Mouse (Mus musculus) NIH3T3 (cell line): Measurements from ENCODE around the gene Rtf2.

ENCODE experiments used
- DNase-seq: peaks from one replicate; pipeline ENCODE4 v3.0.0-alpha.2; 2012; ENCODE audit warnings: low read depth

Gene Rtf2

DNA sequence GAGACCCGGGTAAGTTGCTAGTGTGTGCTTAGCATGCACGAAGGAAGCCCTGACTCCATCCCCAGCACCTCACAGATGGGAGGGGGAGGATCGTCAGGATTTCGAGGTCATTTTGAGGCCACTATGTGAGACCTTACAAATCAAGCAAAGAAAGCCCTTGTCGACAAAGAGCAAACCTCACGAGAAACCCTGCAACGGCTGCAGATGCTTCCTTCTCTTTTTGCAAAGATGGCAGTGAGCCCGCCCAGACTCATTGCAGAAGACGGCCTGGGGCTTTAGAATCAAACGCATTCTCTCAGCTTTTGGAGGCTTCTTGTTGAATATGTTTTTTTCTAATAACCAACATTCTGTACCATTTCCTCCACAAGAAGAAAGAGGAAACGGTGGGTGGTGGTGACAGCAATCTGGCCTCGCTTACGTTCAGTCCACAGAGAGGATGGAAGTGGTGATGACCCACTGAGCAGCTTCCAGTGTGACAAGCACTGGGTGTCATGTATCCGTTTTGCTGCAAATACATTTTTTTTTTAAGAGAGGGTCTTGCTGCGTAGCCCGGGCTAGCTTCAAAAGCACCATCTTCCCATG lies 2.9 kb upstream of the Rtf2 start:
- no peak for DNase-seq

DNA sequence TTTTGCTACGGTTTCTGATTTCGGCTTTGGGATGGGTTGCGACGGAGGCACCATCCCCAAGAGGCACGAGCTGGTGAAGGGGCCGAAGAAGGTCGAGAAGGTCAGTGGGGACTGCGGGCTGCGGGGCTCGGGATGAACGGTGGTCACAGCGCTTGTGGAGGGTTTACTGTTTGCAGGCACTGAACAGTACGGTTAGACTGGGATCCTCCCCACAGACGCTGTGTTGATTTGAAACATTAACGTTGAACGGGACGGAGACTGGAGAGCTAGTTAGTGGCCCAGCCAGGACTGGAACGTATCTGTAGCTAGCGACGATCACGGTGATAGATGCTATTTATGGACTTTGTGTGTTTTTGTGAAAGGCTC lies 267 bp downstream of the Rtf2 start:
- DNase-seq: no peak

DNA sequence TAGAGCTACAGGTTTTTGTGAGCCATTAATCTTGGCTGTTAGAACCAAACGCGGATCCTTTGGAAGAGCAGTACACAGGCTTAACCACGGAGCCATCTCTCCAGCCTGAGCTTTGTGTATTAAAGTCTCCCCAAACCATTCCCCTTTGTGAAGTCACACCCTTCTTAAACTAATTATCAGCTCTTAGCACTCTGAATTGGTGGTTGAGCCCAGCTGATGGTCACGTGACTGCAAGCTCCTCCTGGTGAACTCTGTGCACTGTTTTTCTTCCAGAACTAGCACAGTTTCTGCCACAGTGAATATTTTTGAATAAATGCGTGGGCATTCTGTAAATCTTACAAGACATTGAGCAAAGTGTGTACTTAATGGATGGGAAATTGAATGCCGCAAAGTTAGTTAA lies 820 bp downstream of the Rtf2 start:
- DNase-seq: peak; percentile 51

DNA sequence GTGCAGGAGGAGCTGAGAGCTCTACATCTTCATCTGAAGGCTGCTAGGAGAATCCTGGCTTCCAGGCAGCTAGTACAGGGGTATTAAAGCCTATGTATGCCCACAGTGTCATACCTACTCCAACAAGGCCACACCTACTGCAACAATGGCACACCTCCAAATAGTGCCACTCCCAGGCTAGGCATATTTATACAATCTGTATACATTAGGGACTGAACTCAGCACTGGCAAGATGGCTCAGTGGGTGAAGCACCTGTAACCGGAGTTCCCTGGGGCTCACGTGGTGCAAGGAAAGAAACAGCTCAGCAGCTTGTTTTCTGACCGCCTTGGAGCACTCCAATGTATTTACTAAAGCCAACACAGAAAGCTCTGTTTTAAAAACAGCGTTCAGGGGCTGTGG lies 5.3 kb downstream of the Rtf2 start:
- DNase-seq: no peak

DNA sequence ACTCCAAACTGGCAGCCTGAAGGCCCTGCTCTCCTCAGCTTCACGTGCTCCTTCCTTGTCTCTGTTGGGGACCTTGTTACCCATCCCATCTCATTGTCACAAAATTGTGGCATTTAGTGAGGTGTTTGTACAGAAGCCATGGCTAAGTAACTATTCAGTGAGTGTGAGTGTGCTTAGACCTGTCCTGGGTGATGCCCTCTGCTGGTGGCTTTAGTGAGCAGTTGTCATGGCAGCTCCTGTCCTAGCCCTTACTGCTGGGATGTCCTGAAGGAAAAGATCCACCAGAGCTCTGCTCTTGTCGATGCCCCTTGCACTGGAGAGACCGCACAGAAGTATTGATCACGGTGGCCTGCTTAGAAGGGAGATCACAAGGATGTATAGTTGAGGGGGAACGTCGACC lies 7.0 kb downstream of the Rtf2 start:
- DNase-seq: peak; percentile 36

DNA sequence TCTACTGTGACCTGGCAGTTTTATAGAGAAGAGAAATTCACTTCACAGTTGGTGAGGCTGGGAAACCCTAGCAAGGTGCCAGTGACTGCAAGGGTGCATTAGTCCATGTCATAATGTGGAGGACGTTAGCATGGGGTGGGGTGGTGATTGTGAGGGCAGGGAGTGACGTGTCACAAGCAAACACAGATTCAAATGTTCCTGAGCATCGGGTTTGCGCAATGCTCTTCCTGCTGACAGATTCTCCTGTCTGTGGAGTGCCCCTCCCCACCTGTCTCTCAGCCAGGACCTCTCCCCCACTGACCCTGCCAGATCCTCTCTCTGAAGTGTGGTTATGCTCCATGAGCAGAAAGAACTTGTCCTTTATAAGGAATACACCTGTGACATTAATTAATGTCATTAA lies 8.0 kb downstream of the Rtf2 start:
- no peak for DNase-seq

DNA sequence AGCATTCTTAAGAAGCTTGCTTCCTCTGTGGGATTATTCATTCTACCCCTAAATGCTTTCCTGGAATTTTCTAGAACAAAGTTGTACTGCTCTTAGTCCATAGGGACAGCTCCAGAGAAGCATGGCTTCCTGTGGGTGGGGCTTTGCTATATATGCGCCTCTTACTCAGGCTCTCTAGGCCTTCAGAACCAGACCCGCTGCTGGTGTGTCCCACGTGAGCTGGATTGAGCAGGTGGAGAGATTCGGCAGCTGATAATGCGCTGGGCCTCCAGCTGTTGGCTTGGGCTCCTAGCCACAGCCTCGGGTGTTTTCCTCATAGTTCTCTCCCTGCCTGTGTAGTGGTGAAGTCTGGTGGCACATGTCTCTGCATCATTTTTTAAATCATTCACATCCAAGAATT lies 10.3 kb downstream of the Rtf2 start:
- no peak for DNase-seq

DNA sequence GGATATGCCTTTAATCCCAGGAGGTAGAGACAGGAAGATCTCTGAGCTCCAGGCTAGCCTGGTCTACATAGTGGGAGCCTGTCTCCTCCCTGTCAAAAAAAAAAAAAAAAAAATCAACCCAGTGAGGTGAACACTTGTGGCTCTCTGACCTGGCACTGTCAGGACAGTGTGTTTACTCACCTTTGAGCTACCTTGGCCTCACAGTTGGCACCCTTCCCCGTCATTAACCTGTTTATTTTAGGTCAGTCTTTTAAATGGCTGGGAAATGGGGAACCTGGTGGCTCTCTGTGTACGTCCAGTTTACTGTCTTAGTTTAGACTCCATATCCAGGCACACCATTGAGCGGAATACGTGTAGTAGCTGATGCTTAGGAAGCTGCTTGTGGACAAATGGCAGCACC lies 11.7 kb downstream of the Rtf2 start:
- DNase-seq: no peak

DNA sequence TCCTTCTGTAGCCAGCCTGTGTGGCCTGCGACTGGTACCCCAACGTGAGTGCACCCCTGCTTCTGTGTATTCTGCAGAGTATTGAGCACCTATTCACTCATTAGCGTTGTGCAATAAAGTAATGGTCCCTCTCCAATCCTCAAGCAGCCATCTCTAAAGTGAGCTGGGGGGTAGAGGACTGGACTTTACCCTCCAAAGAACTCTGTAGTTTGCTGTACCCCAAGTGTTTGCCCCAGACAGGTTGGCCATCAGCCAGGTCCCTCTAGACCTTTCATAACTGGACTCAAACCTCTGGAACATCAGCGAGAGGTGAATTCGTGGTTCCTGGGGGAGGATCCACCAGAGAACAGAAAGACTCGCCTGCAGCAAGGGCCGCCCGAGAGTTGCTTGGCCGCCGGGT lies 12.1 kb downstream of the Rtf2 start:
- no peak for DNase-seq

DNA sequence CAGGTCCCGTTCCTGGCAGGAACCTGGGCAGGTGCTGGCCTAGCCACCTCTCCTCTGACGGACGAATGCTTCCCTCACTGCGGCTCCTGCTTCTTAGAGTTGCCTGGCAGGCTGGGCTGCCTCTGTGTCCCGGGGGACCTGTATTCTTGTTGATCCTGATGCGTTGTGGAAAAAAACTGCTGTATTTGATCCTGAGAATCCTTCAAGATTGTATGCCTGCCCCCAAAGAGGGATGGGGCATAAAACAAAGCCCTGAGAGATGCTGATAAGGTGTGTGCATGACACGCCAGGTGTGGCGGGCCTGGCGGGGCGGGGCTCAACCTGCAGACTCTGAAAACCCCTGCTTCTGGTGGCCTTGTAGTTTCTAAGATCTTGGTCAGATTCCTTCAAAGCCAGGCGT lies 18.1 kb downstream of the Rtf2 start, which contains the start of gene Gcnt7:
Gene Gcnt7 (minus strand): TSS at position 101 of the 400 bp plus-strand sequence.
- no peak for DNase-seq

DNA sequence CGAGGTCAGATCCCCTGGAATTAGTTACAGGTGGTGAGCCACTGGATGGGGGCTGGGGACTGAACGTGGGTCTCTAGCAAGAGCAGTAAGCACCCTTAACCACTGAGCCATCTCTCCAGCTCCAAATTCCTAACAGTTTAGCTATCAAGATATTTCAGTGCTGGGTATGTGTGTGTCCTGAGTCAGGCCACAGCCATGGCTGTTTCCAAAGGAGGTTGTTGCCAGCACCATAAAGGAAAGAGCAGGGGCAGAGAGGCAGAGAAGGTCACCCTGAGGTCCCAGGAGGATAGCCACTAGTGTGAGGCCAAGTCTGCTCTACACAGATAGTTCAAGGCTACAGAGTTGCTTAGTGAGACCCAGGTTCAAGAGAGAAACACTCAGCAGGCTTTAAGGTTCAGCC lies 20.3 kb downstream of the Rtf2 start:
- peak; percentile 66 for DNase-seq

DNA sequence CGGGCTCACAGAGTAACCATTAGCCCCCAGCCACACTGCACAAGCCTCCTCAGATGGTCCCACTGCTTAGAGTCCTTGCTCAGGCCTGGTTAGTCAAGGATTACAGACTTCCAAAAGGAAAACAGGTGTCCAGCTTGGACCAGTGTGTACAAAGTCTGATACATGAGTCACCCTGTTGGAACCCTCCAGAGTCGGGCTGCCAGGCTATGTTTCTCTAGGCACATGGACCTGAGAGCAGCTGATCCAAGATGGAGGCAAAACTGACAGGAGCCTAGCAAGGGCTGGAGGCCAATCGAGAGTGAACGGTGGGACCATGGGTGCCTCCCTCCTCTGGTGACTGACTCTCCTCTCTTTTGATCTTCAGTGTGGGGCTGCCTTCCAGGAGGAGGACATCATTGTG lies 22.5 kb downstream of the Rtf2 start:
- peak; percentile 55 for DNase-seq

DNA sequence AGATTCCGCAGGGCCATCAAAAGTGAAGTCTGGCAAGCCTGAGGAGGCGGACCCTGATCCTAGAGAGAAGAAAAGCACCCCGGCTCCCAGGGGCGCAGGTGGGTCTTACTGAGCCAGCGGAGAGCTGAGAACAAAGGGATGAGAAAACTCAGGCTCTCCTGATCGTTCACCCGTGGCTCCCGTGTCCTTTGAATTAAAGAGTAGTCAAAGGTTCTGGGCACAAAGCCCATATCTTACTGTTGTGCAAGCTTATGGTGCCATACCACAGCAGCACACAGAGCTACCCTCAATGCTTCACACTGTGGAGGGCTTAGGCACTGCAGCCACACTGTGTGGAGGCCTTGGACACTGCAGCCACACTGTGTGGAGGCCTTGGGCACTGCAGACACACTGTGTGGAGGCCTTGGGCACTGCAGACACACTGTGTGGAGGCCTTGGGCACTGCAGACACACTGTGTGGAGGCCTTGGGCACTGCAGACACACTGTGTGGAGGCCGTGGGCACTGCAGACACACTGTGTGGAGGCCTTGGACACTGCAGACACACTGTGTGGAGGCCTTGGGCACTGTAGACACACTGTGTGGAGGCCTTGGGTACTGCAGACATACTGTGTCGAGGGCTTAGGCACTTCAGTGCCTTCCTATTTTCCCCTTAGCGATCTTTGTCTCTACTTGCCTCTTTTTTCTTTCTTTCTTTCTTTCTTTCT lies 26.2 kb downstream of the Rtf2 start:
- DNase-seq: peak; percentile 24

DNA sequence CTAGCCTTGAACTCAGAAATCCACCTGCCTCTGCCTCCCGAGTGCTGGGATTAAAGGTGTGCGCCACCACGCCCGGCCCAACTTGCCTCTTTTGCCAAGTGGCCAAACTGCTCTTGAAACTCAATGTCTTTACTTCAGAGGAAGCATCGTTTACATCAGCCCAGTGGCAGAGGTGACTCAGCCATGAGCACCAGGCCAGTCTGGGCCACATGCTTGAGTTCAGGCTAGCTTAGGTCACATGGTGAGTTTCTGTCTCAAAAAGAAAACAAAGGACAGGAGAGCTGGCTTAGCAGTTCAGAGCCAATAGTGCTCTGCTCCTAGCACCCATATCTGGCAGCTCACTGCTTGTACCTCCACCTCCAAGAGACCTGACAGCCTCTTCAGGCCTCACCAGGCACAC lies 26.9 kb downstream of the Rtf2 start:
- DNase-seq: no peak

DNA sequence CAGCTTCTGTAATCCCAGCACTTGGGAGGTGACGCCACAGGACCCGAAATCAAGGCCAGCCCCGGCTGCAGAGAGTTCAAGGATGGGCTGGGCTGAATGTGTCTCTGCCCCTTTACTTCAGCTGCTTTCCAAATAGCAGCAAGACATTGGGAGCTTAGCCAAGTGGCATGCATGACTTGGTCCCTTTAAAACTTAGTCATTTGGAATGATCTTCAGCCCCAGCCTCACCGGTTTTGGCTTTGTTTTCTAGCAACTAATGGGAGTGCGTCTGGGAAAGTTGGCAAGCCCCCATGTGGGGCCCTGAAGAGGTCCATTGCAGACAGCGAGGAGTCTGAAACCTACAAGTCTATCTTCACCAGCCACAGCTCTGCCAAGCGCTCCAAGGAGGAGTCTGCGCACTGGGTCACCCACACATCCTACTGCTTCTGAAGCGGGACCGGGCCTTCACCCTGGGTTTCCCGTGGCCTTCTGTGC lies 28.0 kb downstream of the Rtf2 start:
- DNase-seq: peak; percentile 47

DNA sequence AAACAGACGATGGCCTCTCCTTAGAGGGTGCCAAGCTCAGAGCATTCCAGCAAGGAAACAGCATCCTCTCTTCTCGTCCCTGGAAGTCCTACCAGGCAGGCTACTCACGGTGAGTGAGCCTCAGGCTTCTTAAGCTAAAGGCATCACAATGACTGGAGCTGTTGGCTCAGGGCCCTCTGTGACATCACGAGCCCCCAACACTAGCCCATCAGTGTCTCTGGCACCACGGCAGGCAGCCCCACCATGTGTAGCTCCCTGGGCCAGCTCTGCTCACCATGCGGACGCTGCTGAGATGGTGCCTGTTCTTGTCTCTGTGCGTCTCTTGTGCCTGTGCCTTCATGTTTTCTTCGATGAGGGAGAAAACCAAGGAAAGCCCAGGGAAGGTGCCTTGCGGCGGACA lies 32.0 kb downstream of the Rtf2 start, which contains the start of gene Fam209:
Gene Fam209 (plus strand): TSS at position 203 of the 400 bp plus-strand sequence.
- DNase-seq: no peak

DNA sequence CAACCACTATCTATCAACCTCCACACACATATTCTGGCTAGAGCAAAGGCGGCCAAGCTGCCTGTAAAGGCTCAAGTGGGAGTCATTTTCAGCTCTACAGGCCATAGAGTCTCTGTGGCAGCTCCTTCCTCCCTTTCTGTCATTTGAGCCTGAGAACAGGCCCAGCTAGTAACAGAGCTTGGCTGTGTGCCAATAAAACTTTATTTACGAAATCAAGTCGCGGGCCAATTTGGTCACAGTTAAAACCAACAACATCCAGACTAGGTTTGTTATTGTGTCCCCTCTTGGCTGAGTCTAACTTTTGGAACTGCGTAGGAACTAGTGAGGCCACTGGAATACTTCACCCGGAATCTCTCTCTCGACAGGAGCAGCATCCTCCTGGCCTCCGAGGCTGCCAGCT lies 33.2 kb downstream of the Rtf2 start:
- DNase-seq: peak; percentile 20

DNA sequence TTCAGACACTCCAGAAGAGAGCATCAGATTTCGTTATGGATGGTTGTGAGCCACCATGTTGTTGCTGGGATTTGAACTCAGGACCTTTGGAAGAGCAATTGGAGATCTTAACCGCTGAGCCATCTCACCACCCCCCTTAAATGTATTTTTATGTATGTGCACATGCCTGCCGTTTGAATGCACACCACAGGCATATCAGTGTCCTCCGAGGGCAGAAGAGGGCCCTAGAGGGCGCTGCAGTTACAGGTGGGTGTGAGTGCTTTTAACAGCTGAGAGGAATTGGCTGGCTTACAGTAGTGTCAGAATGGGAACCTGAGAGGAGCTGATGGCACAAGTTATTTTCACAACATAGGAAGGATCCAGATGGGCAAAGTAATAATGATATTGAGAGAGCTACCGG lies 34.6 kb downstream of the Rtf2 start:
- peak; percentile 44 for DNase-seq

DNA sequence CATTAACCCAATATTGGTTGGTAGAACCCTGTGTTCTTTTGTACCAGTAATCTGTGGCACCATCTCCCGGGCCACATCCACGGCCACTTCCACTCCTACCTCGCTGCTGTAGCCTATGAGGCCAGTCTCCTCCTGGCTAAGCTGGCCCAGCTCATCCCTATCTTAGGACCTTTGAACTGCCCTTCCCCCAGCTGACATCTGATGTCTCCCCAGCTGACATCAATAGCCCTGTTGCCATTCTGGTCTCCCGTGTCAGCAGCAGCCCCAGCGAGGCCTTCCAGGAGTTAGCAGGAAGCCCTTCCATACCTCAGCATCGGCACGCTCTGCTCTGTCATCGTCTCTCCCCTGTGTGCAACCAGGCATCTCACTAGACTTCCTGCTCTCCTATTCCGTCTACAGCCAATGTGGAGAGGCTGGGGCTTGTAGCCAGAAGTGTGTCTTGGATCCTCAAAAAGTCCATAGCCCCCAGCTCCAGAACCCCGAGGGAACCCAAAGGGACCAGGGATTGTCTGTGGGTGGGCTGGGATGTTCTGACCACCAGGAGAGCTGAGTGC lies 36.4 kb downstream of the Rtf2 start:
- DNase-seq: no peak

DNA sequence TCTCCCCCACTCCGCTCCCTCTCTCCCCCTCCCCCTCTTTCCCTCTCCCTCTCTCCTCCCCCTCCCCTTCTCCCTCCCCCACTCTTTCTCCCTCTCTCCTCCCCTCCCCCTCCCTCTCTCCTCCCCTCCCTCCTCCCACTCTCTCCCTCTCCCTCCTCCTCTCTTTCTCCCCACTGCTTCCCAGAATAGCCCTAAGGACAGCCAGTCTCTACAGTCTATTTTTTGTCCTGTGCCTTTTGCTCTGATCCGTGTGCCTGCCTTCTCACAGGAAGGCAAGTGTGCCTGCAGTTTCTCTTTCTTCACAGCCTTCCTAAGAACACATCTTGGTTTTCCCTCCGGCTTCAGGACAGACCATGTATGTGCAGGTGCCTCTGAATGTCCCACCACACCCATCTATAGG lies 37.0 kb downstream of the Rtf2 start:
- no peak for DNase-seq

DNA sequence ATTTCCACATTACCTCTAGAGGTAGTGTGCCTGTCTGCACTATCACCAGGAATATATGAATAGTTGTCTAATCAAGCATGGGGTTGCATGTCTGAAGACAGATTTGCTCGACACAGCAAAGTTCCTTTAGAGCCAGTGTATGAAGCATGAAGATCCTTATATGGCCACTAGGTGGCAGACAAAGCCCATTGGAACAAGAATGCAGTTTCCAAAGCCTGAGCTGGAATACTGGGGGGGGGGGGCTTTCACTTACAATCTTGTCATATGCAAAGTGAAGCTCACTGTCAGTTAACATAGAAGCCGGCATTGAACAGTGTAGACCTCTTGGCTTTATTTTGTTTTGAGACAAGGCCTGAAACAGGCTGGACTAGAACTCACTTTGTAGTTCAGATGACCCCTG lies 37.5 kb downstream of the Rtf2 start:
- DNase-seq: peak; percentile 84

DNA sequence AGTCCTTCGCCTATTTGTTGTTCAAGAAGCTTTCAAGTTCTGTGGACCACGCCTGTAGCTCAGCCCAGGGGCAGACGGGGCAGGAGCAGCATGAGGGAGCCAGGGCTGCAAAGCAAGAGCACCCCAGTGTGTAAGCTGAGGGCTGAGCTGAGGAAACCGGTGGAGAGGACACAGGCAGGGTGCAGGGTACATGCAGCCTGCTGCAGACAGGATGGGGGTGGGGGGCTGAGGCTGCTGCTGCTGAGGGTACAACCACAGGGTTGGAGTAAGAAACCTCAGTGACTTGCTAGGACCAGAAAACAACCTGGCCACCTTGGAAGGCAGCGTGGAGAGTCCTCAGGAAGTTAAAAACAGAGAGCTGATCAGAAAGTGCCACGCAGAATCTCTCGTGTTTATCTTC lies 39.9 kb downstream of the Rtf2 start:
- no peak for DNase-seq

DNA sequence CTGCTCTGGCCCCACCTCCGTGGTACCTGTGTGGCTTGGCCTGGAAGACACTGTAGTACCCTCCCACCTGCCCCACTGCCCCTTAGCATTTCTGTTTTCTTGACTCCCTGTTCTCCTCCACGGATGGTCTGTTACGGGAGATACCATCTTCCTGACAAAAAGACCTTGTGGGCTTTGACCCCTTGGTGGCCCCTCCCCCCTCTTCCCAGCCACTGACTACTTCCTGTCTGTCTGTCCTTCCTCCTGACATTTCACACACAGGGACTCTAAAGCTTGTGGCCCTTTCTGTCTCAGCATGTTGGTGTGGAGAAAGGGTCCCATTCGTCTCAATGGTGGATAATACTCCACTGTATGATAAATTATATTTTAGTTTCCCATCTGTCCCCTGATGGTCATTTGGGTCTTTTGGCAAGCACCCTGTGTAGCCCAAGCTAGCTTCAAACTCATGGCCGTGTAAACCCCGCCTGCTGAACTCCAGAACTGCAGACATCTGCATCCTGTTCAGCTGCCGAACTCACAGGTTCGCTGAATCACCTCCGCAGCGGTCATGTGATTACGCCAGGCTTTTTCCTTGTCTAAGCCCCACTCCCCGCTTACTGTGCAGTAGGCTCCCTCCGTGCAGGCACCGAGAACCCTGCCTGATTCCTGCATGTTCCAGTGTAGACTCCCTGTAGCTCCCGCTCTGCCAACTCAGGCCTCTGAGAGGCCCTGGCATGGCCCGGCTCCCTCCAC lies 41.5 kb downstream of the Rtf2 start:
- DNase-seq: no peak
